ENCODE assay signal across 9 mouse cellular contexts in the genomic region with DNA sequence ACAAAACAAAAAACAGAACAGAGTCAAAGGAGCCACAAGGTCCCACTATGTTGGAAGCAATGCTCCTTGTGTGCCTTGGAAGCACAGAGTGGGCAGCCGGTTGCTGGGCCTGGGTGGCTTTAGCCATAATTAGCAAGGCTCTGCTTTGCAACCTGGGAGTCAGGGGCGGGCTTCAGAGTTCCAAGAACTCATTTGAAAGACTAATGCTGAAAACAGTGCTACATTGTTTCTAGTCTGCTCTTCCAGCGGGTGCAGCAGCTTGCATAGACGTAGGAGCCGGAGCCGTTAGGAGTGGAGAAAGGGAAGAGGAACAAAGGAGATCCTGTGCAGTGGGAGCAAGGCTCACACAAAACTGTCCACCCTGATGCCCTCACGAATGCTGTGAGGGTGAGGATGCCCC. TPM values are rescaled to one million over a fixed set of nuclear protein-coding genes. Genes with fewer than 3 reads are reported as not detected.
DNase-seq lines count a peak whose midpoint lies in the region; ATAC-seq and TF ChIP-seq lines count a peak whose summit lies in the region.
"Had no signal": no experiment of that assay in that cellular context is flagged by ENCODE, and none has a peak within 500 bp of the region (broad histone marks: within the 10 kb centered on the region; RNA-seq: fewer than 3 reads in every experiment).

No protein-coding gene starts in this region.

- H3K36me3 ChIP-seq in heart, adult 2 months (ENCODE audit: control insufficient read depth, insufficient read depth, low read length): no peaks in the 10 kb centered on the region
- no peaks in the 10 kb centered on the region for H3K36me3 ChIP-seq in neural tube, embryonic 15.5 days
- no peaks in the 10 kb centered on the region for H3K36me3 ChIP-seq in limb, embryonic 12.5 days
- H3K36me3 ChIP-seq: lung, embryonic 15.5 days had no signal

- no peak for TF ChIP-seq EP300 in heart, adult 2 months (IDR thresholded peaks at IDR 0.05; ENCODE audit: insufficient read depth, low read depth, low read length)

- ATAC-seq in neural tube, embryonic 15.5 days (ENCODE audit: low FRiP score): no peak; the same call in 1 of the 2 replicates
- ATAC-seq in limb, embryonic 12.5 days (ENCODE audit: insufficient number of reproducible peaks, insufficient read depth, low FRiP score, low TSS enrichment, low read depth): no peak
- no peak for ATAC-seq in cerebellum, adult (ENCODE audit: insufficient number of reproducible peaks, low FRiP score, low TSS enrichment)

- H3K9me3 ChIP-seq in neural tube, embryonic 15.5 days (replicated peaks): no peaks in the 10 kb centered on the region
- H3K9me3 ChIP-seq in limb, embryonic 12.5 days: no peaks in the 10 kb centered on the region
- H3K9me3 ChIP-seq: lung, embryonic 15.5 days had no signal

- no peaks in the 10 kb centered on the region for H3K79me2 ChIP-seq in heart, adult 2 months (replicated peaks; ENCODE audit: control insufficient read depth, insufficient read depth, low read length)

- no peak for DNase-seq in heart, adult 2 months
- DNase-seq in heart, adult 8-10 months (ENCODE audit: low spot score): no peak
- peak; percentile 15 for DNase-seq in neural tube, embryonic 10.5 days (ENCODE audit: extremely low spot score, low spot score)
- peak; percentile 76 for DNase-seq in testis, postnatal 14 days (ENCODE audit: low spot score)
- no peak for DNase-seq in kidney, adult 11 months

- peak overlapping the region; percentile 47 for H3K27ac ChIP-seq in heart, adult 2 months
- no peak overlapping the region for H3K27ac ChIP-seq in neural tube, embryonic 15.5 days (replicated peaks)
- peak overlapping the region; percentile 30; the same call in 1 of the 2 replicates for H3K27ac ChIP-seq in limb, embryonic 12.5 days
- H3K27ac ChIP-seq: lung, embryonic 15.5 days had no signal

- H3K9ac ChIP-seq in heart, adult 2 months (ENCODE audit: low read depth, low read length): no peak overlapping the region
- H3K9ac ChIP-seq in neural tube, embryonic 15.5 days (replicated peaks): no peak overlapping the region
- no peak overlapping the region for H3K9ac ChIP-seq in limb, embryonic 12.5 days (replicated peaks)
- H3K9ac ChIP-seq: lung, embryonic 15.5 days had no signal

- peaks cover 6% of the 10 kb centered on the region for H3K4me1 ChIP-seq in heart, adult 2 months (ENCODE audit: control insufficient read depth, insufficient read depth, low read length)
- peaks cover 16% of the 10 kb centered on the region for H3K4me1 ChIP-seq in neural tube, embryonic 15.5 days
- H3K4me1 ChIP-seq in limb, embryonic 12.5 days (replicated peaks): peaks cover 30% of the 10 kb centered on the region

- H3K27me3 ChIP-seq in heart, adult 2 months (ENCODE audit: control insufficient read depth, insufficient read depth, low read length): no peaks in the 10 kb centered on the region
- H3K27me3 ChIP-seq in neural tube, embryonic 15.5 days (replicated peaks): no peaks in the 10 kb centered on the region
- no peaks in the 10 kb centered on the region for H3K27me3 ChIP-seq in limb, embryonic 12.5 days
- H3K27me3 ChIP-seq: lung, embryonic 15.5 days had no signal

- no peak for TF ChIP-seq POLR2A in heart, adult 2 months (IDR thresholded peaks at IDR 0.05; ENCODE audit: insufficient read depth, low read depth, low read length)

- intact Hi-C loops in heart, adult 2 months (cut with DNase I): no loop called here

- WGBS in heart, adult 2 months: 50% methylated on average over 7 of the region's 7 CpGs
- 17% methylated on average over 7 of the region's 7 CpGs for WGBS in neural tube, embryonic 15.5 days
- WGBS in limb, embryonic 12.5 days: 57% methylated on average over 7 of the region's 7 CpGs

- H3K4me3 ChIP-seq in heart, adult 2 months: no peak overlapping the region
- H3K4me3 ChIP-seq in neural tube, embryonic 15.5 days (replicated peaks): no peak overlapping the region
- no peak overlapping the region for H3K4me3 ChIP-seq in limb, embryonic 12.5 days (replicated peaks)
- H3K4me3 ChIP-seq: lung, embryonic 15.5 days had no signal

- no peak overlapping the region for H3K4me2 ChIP-seq in neural tube, embryonic 15.5 days
- no peak overlapping the region for H3K4me2 ChIP-seq in limb, embryonic 12.5 days
- H3K4me2 ChIP-seq: lung, embryonic 15.5 days had no signal

- TF ChIP-seq CTCF in heart, adult 2 months (IDR thresholded peaks at IDR 0.05): no peak

RNA-seq across cellular contexts. Expression of gene Slc13a4, which starts 19.0 kb away (rescaled TPM):
- total RNA-seq in heart, adult 2 months (2021): not detected
- 0.53 and 0.70 TPM in 2 replicates for polyA plus RNA-seq in heart, adult 2 months (2012; rRNA removed)
- under 1 TPM in 2 of 4 experiments, not detected in 2; 0.14 to 0.37 TPM for total RNA-seq in heart, adult 8-10 months (2022)
- polyA plus RNA-seq in neural tube, embryonic 15.5 days (2015; fragmentation: Nextera tagmentation; extraction: Ambion mirVana): 1.3 and 2.3 TPM in 2 replicates
- polyA plus RNA-seq in limb, embryonic 12.5 days (2016; fragmentation: Nextera tagmentation; extraction: Ambion mirVana): 0.14 and 0.21 TPM in 2 replicates

RNA-seq across cellular contexts. Expression of gene Fam180a, which starts 37.0 kb away (rescaled TPM):
- total RNA-seq in heart, adult 2 months (2021): under 1 TPM; 0.34 to 0.41 TPM
- 0.16 and 0.23 TPM in 2 replicates for polyA plus RNA-seq in heart, adult 2 months (2012; rRNA removed)
- under 1 TPM; 0.44 to 0.62 (median 0.53) TPM for total RNA-seq in heart, adult 8-10 months (2022)
- polyA plus RNA-seq in neural tube, embryonic 15.5 days (2015; fragmentation: Nextera tagmentation; extraction: Ambion mirVana): 0.59 and 1.6 TPM in 2 replicates
- polyA plus RNA-seq in limb, embryonic 12.5 days (2016; fragmentation: Nextera tagmentation; extraction: Ambion mirVana): not detected in 2 replicates

Comparison
In these comparisons a context has a peak if more than half of its experiments do, and no peak if none do; other contexts are left out.
1. DNase-seq: peak in neural tube, embryonic 10.5 days (single experiment) and testis, postnatal 14 days (single experiment); none in heart, adult 2 months (0 of 2), heart, adult 8-10 months (single experiment) and kidney, adult 11 months (single experiment).